Mouse (Mus musculus): Measurements from ENCODE around the gene Selenov. TPM values are rescaled to one million over a fixed set of nuclear protein-coding genes. Genes with fewer than 3 reads are reported as not detected.

Gene Selenov
- total RNA-seq (2015), result not detected in 2 replicates
- not detected in 2 replicates for total RNA-seq (2017)

DNA sequence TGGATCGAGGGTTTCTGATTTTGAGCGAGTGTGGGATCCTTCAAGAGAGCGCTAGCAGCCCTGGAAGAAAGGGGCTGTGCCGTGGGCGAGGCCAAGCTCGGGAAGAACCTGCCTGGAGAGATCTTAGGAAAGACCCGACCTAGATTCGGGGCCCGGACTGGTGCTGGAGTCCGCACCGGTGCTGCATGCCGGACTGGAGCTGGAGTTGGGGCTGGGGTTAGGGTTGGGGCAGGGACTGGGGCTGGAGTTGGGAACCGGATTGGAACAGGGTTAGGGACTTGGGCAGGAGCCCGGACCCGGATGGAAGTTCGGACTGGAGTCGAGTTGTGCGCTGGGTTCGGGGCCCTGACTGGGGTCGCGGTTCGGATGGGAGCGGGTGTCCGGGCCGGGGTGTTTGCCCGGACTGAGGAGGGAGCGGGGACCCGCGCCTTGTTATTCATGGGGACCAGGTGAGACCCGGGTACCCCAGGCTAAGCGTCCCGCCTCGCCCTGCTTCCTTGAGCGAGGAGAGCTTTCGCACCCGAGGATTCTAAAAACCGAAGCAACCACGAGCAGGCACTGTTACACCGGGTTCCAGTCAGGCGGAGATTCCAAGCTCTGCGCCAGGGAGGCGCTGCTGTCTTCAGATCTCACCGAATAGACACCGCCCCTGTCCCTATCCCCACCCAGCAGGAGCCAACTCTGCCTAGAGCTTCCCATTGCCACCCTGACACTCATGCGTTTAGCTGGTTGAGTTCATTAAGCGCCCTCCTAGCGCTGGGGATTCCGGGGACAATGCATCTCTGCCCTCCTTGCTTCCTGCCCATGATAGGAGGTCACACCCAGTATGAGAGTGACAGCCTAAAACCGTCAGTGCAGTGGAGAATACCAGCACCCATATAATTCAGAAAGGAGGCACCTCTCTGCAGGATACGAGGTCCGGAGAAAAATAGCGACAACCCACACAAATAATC is at the start of gene Selenov:
TSS of gene Selenov (minus strand) at position 549 of the 953 bp plus-strand sequence.
- no peak for ATAC-seq (ENCODE audit: poor library complexity, severe bottlenecking)

GRCm38 (mm10) chr7:28339213-28339917 is 48.4 kb upstream of the Selenov start:
- peak; percentile 67 for ATAC-seq (ENCODE audit: poor library complexity, severe bottlenecking)

- peak; percentile 98 for ATAC-seq (ENCODE audit: poor library complexity, severe bottlenecking)
Measured at GRCm38 (mm10) chr7:28338108-28338998, 47.4 kb upstream of the Selenov start, which contains the start of gene Supt5. TSS of gene Supt5 (minus strand) at chr7:28338746.

- no peak for ATAC-seq (ENCODE audit: poor library complexity, severe bottlenecking)
Measured at GRCm38 (mm10) chr7:28335471-28335870, 44.5 kb upstream of the Selenov start.

- ATAC-seq (ENCODE audit: poor library complexity, severe bottlenecking), result no peak
Measured at GRCm38 (mm10) chr7:28334534-28334933, 43.5 kb upstream of the Selenov start.

DNA sequence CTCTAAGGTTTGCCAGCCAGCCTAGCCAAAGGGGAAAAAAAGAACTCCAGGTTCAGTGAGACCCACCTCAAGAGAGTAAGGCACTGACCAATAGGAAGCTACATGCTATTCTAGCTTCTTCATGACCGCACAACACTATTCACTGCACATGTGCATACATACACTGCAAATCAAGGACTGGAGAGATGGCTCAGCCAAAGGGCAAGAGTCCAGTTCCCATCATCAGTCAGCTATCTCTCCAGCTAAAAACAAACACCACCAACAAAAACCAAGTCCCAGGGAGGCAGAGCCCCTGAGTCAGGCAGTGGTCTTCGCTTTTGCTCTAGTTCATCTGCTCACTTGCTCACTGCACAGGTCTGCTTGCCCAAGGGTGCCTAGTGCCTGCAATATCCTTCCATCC is 37.3 kb upstream of the Selenov start:
- no peak for ATAC-seq (ENCODE audit: poor library complexity, severe bottlenecking)

- no peak for ATAC-seq (ENCODE audit: poor library complexity, severe bottlenecking)
Measured at GRCm38 (mm10) chr7:28326457-28326856, 35.5 kb upstream of the Selenov start.

DNA sequence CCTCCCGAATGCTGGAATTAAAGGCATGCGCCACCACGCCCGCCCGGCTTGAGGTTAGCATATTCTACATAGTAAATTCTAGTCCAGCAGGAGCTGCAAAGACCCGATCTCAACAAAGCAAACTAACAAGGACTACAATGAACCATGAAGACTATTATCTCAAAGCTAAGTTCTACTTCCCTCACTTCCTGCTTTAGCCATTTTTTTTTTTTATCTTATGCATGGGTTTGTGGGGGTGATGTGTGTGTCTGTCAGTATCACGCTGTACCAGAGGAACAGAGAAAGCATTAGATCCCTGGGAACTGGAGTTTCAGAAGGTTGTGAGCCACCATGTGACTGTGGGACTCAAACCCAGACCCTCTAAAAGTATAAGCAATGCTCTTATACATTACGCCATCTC is 34.3 kb upstream of the Selenov start:
- ATAC-seq (ENCODE audit: poor library complexity, severe bottlenecking), result no peak

DNA sequence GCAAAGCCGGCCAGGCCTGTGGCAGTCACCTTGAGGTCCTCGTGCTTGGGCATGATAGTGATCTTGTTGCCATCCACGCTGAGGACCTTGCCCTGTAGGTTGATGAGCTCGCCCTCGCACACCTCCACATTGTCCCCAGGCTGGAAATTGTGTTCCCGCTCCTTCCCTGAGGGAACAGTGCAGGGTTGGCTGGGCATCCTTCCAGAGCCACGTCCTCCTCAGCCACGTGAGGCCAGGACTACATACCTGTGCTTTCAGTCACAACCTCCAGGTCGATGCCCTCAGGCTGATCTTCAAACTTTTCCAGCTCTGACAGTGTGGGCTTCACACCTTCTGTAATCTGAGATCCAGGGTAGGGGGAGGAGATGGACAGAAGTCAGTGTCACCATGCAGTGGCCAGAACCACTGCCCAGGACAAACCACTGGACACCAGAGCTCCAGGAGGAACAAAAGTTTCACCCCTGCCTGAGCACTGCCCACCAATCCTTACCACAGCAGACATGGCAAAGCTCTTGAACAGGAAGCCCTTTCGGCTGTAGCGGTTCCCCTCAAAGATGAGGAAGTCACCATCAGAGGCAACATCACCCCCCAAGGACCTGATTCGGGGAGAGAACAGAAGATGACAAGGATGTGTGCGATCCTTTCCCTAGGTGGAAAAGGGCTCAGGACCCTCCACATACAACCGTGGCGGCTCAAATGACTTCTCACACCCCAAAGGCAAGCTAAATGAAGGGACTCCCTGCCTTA is 31.2 kb upstream of the Selenov start:
- ATAC-seq (ENCODE audit: poor library complexity, severe bottlenecking), result peak; percentile 76

- ATAC-seq (ENCODE audit: poor library complexity, severe bottlenecking), result no peak
Measured at GRCm38 (mm10) chr7:28318714-28319113, 27.7 kb upstream of the Selenov start.

DNA sequence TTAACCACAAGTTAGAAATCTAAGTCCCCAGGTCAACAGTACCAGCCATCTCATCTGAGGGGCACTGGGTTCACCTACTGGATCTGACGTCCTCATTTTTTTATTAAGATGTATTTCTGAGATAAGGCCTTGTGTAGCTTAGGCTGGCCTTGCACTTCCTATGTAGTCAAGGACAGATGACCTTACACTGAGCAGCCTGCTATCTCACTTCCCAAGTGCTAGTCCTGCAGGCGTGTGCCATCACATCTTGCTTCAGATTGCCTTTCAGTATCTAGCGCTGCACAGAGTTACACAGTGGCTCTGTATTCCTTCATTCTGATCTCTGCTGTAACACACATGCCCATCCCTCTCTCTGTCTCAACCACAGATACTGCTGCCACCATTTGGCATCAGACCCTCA is 27.1 kb upstream of the Selenov start:
- ATAC-seq (ENCODE audit: poor library complexity, severe bottlenecking), result no peak

DNA sequence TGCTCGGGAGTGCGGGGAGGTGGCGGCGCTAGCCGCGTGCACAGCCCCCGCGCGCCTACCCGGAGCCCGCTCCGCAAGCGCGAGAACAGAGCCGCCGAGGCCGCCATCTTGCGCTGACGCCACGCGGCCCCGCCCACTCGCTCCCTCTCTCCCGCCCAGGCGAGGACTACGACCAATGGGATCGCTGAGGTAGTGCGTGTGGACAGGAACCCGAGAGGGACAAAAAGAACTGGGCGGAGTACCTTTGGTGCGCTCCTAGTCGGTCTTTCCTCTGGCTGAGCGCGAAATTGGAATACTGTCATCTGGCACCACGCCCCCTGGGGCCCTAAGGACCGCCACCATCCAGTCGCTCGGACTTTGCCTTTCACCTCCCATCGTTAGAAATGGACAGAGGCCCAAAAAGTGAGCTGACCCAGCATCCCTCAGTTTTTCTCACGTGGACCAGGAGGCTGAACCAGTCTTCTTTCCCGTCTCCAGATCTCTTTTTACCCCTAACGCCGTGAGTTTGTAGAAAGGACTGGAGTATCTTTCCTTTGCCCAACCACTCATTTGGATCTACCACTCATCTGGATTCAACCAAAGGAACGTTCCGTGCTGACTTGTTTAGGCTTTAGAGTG is 21.0 kb upstream of the Selenov start, which contains the start of gene Timm50:
TSS of gene Timm50 (minus strand) at position 147 of the 618 bp plus-strand sequence.
- ATAC-seq (ENCODE audit: poor library complexity, severe bottlenecking), result peak; percentile 100

DNA sequence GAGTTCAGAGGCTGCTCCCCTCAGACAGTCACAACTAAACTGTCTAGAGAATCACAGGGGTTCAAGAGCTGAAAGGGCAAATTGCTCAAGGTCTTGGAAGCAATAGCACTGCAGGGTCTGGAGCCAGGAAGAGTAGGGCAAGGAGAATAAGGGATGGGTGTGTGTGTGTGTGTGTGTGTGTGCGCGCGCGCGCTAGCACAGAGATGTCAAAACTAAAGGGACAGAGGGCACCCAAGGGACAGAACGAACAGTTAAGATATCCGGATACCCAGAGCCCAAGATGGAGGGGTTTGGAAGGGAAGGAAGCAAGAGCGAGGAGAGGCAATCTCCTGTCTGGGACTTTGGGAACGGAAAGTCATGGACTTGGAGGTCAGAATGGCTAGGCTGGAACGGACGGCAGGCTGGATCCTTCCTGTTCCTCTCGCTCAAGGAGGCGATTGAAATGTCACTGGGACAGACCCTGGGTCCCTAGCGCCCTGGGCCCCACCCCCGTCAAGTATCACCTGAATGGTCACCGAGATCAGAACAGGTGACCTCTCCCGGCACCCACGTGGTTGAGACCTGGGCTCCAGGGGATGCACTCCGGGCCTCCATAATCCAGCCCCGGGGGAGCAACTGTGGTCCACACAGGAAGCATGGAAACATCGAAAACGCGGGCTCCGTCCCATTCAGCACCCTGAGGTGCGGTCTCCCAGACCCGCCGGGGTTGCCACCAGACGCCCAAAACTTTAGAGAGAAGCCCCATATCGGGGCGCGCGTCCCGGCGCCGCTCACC is 20.4 kb upstream of the Selenov start:
- ATAC-seq (ENCODE audit: poor library complexity, severe bottlenecking), result 0 out of 2 replicates have a peak, but pooled peaks have one; percentile 13

DNA sequence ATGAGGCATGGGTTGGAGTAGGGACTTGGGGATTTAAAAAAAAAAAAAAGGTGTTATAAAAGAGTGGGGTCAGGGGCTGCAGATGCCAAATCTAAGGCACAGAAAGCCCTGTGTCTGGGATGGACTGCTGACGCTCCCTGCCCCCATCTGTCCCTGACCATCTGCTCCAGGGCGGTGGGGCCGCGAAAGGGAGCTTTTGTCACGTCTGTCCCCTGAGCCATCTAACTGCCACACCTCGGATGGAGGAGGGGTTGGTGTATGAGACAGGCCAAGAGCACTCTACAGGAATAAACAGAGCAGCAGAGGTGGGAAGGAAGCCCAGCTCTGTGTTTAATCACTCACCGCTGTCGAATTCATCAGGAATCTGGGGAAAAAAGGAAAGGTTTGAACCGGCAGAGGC is 18.8 kb upstream of the Selenov start:
- ATAC-seq (ENCODE audit: poor library complexity, severe bottlenecking), result no peak

DNA sequence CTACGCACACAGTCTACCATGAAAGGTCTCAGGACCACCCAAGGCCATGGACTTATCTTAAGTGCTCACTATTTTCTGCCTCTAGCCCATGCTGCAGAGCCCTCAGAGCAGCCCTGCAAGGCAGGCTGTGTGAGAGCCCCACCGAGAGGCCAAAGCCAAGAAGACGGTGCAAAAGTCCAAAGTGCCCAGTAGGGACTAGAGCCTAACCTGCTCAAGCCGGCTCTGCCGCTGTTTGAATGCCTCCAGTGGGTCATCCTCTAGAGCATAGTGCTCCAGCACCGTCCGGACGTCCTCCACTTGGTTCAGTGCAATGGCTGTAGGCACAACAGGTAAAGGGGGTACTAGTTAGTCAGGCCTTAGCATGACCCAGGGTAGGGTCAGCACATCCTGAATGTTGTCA is 15.2 kb upstream of the Selenov start:
- no peak for ATAC-seq (ENCODE audit: poor library complexity, severe bottlenecking)

DNA sequence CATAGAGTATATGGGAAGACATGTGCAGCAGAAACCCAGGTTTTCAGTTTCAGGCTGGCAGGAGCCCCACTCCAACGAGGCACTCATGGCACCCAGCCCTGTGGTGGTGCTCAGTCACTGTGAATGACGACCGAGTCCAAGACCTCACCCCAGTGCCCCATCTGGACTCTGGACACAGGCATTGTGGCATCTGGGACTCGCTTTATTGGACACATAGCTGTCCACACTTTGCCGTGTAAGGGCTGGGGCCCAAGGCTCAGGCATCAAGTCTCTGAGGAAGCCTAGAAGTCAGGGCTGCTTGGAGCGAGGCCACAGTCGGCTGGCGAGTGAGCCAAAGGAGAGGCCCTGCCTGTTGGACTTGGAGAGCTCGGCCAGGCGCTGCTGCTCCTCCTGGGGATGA is 14.7 kb upstream of the Selenov start:
- no peak for ATAC-seq (ENCODE audit: poor library complexity, severe bottlenecking)

- peak; percentile 70 for ATAC-seq (ENCODE audit: poor library complexity, severe bottlenecking)
Measured at GRCm38 (mm10) chr7:28301616-28302433, 10.8 kb upstream of the Selenov start, which contains the start of gene Dll3. TSS of gene Dll3 (minus strand) at chr7:28302238.
